Mouse (Mus musculus): ENCODE measurements around the gene Chrm2. TPM values are rescaled to one million over a fixed set of nuclear protein-coding genes. Genes with fewer than 3 reads are reported as not detected.
A peak's percentile ranks its signal among the peaks of the same experiment; 100 is the strongest.

Gene Chrm2
- polyA plus RNA-seq (2014; fragmentation: Nextera tagmentation; extraction: Ambion mirVana), result 11.9 and 13.1 TPM in 2 replicates

DNA sequence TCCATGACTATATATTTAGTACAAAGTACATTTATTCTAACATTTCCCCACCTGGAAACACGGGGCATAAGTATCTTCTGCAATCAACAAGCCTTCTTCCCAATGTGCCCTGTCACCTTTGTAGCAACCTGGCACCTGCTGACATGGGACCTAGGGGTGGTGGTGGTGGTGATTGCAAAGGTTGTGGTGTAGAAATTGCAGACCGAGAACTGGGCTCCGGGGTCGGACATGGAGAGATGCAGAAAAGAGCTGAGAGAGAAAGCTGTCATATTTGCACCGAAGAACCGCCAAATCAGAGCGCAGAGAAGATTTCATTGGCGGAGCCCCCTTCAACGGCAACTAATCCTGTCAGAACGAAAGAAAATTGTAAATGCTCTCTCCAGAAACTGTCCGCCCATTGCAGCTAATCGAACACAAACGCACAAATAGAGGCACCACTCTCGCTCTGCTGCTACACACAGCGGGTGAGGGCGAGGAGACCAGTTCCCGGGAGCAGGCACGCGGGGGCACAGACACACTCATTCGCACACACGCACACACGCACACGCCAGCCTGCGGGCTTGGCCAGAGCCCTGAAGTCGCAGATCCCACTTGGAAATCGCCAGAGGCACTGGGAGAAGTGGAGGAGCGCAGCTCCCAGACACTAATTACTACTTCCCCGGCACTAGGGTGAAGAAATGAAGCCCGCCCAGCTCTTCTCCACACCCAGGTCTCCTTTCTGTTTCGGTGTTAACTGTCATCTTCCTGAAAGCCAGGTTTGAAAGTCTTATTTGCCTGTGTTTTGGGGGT, at the start of gene Chrm2:
TSS of gene Chrm2 (plus strand) at position 473 of the 789 bp plus-strand sequence.
- Histone ChIP-seq H3K27me3 (ENCODE audit: control insufficient read depth, insufficient read depth, low read length) (peaks cover 23% of the 10 kb centered on the region), H3K36me3 (replicated peaks; ENCODE audit: control insufficient read depth, insufficient read depth) (no peaks in the 10 kb centered on the region), H3K4me3 (replicated peaks; ENCODE audit: low read length) (peak within 1 kb of the TSS; percentile 50), H3K4me2 (replicated peaks) (peak within 1 kb of the TSS; percentile 97), H3K9me3 (ENCODE audit: control insufficient read depth, low read length) (no peaks in the 10 kb centered on the region), H3K9ac (peak within 1 kb of the TSS; percentile 64), H3K4me1 (replicated peaks; ENCODE audit: control insufficient read depth, insufficient read depth, low read length) (0 out of 2 replicates have a peak, but pooled peaks cover 6% of the 10 kb centered on the region), H3K27ac (0 out of 2 replicates have a peak within 1 kb of the TSS, but pooled peaks have one; percentile 49)
- 3% methylated on average over 30 of the region's 30 CpGs for WGBS
- peak; percentile 68 for ATAC-seq (ENCODE audit: low FRiP score)
- DNase-seq (ENCODE audit: low spot score), result peak; percentile 66

DNA sequence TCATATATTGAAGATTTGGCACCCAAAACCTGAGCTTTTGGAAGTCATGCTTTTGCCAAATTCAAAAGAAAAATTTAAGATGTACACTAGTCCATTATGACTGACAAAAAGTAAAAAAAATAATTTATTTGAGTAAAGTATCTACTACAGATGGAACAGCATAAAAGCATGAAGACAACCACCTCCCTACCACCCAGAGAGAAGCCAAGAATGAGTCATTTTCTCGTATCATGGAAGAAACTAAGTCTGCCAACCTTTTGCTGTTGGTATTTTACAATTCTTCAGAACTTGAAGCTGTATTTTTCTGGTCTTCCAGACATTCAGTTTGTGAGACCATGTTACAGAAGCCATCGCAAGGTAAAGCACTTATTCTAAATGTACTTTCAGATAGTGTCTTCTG, 13.9 kb upstream of the Chrm2 start:
- H3K36me3 ChIP-seq (replicated peaks; ENCODE audit: control insufficient read depth, insufficient read depth), result no peaks in the 10 kb centered on the region
- no peak overlapping the region for H3K9ac ChIP-seq
- H3K27ac ChIP-seq, result no peak overlapping the region
- no peak for ATAC-seq (ENCODE audit: low FRiP score)
- WGBS, result 81% methylated on average over 2 of the region's 2 CpGs
- H3K4me3 ChIP-seq (replicated peaks; ENCODE audit: low read length), result no peak overlapping the region
- no peak overlapping the region for H3K4me2 ChIP-seq (replicated peaks)
- no peaks in the 10 kb centered on the region for H3K27me3 ChIP-seq (ENCODE audit: control insufficient read depth, insufficient read depth, low read length)
- H3K4me1 ChIP-seq (replicated peaks; ENCODE audit: control insufficient read depth, insufficient read depth, low read length), result no peaks in the 10 kb centered on the region
- no peaks in the 10 kb centered on the region for H3K9me3 ChIP-seq (ENCODE audit: control insufficient read depth, low read length)
- no peak for DNase-seq (ENCODE audit: low spot score)

DNA sequence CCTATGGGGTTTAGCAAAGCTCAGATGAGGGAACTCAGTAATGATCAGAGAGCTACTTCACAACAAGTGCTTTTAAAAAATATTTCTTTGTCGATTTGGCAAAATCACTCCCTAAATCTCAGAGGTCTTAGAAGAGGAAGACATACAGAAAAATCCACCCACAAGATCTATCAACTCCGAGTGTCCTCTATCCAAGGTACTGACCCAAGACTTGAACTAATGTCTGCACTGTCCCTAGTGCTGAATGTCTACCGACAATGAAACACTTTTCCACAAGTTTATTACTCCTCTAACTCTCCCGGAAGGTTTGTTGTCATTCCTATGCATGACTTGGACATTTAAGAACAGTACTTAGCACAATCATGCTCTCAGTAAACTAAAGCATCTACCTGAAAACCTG, 9.9 kb upstream of the Chrm2 start:
- ATAC-seq (ENCODE audit: low FRiP score) (no peak), DNase-seq (ENCODE audit: low spot score) (no peak)
- Histone ChIP-seq H3K4me3 (replicated peaks; ENCODE audit: low read length) (no peak overlapping the region), H3K27me3 (ENCODE audit: control insufficient read depth, insufficient read depth, low read length) (no peaks in the 10 kb centered on the region), H3K27ac (no peak overlapping the region), H3K36me3 (replicated peaks; ENCODE audit: control insufficient read depth, insufficient read depth) (no peaks in the 10 kb centered on the region), H3K4me2 (replicated peaks) (no peak overlapping the region), H3K9ac (no peak overlapping the region), H3K4me1 (replicated peaks; ENCODE audit: control insufficient read depth, insufficient read depth, low read length) (no peaks in the 10 kb centered on the region), H3K9me3 (ENCODE audit: control insufficient read depth, low read length) (no peaks in the 10 kb centered on the region)
- WGBS, result 74% methylated on average over 4 of the region's 4 CpGs

DNA sequence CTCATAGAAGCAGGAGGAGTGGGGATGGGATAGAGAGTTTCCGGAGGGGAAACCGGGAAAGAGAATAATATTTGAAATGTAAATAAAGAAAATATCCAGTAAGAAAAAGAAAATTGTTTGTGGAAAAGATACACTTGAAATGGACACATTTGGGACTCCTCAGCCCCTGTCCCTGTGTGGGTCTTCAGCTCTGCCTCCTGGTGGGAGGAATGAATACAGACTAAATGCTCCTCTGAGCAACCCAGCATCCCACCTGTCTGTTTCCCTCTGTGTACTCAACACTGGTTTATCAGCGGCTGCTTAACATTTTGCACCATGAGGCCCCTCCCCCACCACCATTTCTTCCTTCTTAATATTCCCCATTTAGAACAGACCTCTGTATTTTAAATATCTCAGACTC, 3.8 kb upstream of the Chrm2 start:
- ATAC-seq (ENCODE audit: low FRiP score), result no peak
- 0 out of 2 replicates have a peak, but pooled peaks cover 6% of the 10 kb centered on the region for H3K4me1 ChIP-seq (replicated peaks; ENCODE audit: control insufficient read depth, insufficient read depth, low read length)

DNA sequence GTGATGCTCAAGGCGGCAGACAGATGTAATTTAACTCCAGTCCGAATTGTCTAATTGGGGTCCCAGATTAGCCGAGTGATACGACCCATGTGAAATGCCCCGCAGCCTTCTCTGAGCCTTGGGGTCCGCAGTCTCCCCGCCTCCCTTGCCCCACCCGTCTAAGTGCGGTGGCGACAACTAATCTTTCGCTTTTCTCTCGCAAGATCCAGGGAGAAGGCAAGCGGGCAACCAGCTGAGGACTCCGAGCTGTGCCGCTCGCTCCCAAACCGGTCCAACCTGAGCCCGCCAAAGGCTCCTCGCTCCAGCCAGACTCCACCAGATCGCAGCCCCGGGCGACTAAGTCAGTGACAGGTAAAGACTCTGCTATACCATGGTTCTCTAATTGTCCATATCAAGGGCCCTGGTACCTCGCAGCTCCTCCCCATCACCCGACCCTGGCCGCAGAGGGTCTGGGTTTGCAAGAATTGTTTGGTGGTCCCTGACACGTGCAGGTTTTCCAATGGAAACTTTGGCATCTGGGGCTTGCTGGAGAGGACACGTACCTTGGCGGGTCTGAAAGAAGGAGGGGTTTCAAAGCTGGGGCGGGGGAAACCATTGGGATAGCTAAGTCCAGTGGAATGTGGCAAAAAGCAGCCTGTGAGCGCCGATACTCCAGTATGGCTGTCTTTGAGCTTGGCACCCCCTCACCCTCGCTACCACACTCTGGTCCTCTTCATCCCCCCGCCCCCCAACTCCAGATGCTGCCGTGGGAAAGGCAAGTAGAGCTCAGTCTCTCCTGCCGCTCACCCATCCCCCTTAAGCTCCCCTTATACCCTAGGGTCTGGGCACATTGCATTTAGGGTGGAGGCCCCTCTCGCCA, 746 bp downstream of the Chrm2 start:
- Histone ChIP-seq H3K27ac (0 out of 2 replicates have a peak overlapping the region, but pooled peaks have one; percentile 29), H3K4me2 (replicated peaks) (peak overlapping the region; percentile 97), H3K9ac (peak overlapping the region; percentile 64), H3K27me3 (ENCODE audit: control insufficient read depth, insufficient read depth, low read length) (peaks cover 23% of the 10 kb centered on the region), H3K36me3 (replicated peaks; ENCODE audit: control insufficient read depth, insufficient read depth) (no peaks in the 10 kb centered on the region), H3K4me3 (replicated peaks; ENCODE audit: low read length) (peak overlapping the region; percentile 50), H3K9me3 (ENCODE audit: control insufficient read depth, low read length) (no peaks in the 10 kb centered on the region), H3K4me1 (replicated peaks; ENCODE audit: control insufficient read depth, insufficient read depth, low read length) (0 out of 2 replicates have a peak, but pooled peaks cover 6% of the 10 kb centered on the region)
- DNase-seq (ENCODE audit: low spot score), result no peak
- ATAC-seq (ENCODE audit: low FRiP score), result peak; percentile 55
- WGBS, result under 1% methylated on average over 36 of the region's 36 CpGs

More for the DNA sequence above, 3.8 kb upstream of the Chrm2 start:
- Histone ChIP-seq H3K9ac (no peak overlapping the region), H3K4me3 (replicated peaks; ENCODE audit: low read length) (no peak overlapping the region), H3K27me3 (ENCODE audit: control insufficient read depth, insufficient read depth, low read length) (peaks cover 11% of the 10 kb centered on the region; the same call in 1 of the 2 replicates), H3K4me2 (replicated peaks) (no peak overlapping the region), H3K36me3 (replicated peaks; ENCODE audit: control insufficient read depth, insufficient read depth) (no peaks in the 10 kb centered on the region), H3K27ac (no peak overlapping the region), H3K9me3 (ENCODE audit: control insufficient read depth, low read length) (no peaks in the 10 kb centered on the region)
- no peak for DNase-seq (ENCODE audit: low spot score)
- WGBS, result 50% methylated on average over 3 of the region's 3 CpGs

DNA sequence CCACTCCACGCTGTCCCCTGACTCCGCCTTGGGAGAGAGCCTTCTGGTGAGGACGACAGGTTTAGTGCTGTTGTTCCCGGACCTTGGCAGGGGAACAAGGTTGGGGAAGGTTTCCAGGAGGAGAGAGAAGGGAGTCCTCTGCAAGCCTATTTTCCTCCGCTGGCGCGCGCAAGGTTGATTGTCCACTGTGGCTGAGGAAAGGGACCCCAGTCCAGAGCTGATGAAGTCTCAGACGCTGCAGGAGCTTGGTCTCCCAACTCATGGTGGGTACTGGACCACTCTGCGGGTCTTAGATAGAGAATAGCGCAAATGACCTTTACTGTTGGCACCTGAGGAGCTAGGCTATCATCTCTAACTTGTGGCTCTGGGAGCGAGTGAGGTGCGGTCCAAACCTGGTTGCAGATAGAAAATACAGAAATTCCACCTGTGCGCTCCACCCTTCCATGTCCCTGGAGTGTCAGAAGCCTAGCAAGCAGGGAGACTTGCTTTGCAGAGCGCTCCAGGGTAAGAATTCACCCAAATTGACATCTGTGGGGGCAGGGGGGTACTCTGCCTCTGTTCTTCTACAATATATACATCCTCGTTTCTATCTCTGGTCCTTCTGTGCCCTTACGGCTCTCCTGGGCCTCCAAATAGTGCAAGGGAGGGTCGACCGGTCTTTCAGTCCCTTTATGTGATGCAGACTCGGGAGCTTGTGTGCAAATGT, 1.5 kb downstream of the Chrm2 start:
- H3K27ac ChIP-seq, result 0 out of 2 replicates have a peak overlapping the region, but pooled peaks have one; percentile 29
- WGBS, result 26% methylated on average over 20 of the region's 20 CpGs
- H3K4me3 ChIP-seq (replicated peaks; ENCODE audit: low read length), result peak overlapping the region; percentile 50
- DNase-seq (ENCODE audit: low spot score) (no peak), ATAC-seq (ENCODE audit: low FRiP score) (peak; percentile 21; the same call in 1 of the 2 replicates)
- no peaks in the 10 kb centered on the region for H3K9me3 ChIP-seq (ENCODE audit: control insufficient read depth, low read length)
- peak overlapping the region; percentile 97 for H3K4me2 ChIP-seq (replicated peaks)
- peak overlapping the region; percentile 64 for H3K9ac ChIP-seq
- 0 out of 2 replicates have a peak, but pooled peaks cover 6% of the 10 kb centered on the region for H3K4me1 ChIP-seq (replicated peaks; ENCODE audit: control insufficient read depth, insufficient read depth, low read length)
- peaks cover 23% of the 10 kb centered on the region for H3K27me3 ChIP-seq (ENCODE audit: control insufficient read depth, insufficient read depth, low read length)
- H3K36me3 ChIP-seq (replicated peaks; ENCODE audit: control insufficient read depth, insufficient read depth), result no peaks in the 10 kb centered on the region

DNA sequence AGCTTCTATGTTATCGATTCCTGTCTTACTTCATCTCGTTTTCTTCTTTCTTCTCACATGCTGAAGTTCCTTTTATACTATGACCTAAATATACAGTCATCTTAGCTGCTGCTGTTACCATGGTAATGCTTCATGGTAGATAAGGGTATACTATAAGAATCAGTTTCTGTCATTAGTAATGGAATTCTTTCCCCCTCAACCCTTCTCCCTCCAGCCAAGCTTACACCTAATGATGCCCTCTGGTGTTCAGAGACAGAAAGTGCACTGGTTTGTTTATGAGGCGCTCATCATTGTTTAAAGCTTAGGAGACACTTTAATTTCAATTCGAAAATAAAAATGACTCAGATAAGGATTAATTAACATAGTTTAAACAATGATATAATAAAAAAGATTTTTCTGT, 5.8 kb downstream of the Chrm2 start:
- Histone ChIP-seq H3K9ac (no peak overlapping the region), H3K27ac (no peak overlapping the region), H3K4me1 (replicated peaks; ENCODE audit: control insufficient read depth, insufficient read depth, low read length) (0 out of 2 replicates have a peak, but pooled peaks cover under 1% of the 10 kb centered on the region), H3K4me3 (replicated peaks; ENCODE audit: low read length) (no peak overlapping the region), H3K36me3 (replicated peaks; ENCODE audit: control insufficient read depth, insufficient read depth) (no peaks in the 10 kb centered on the region), H3K4me2 (replicated peaks) (no peak overlapping the region), H3K27me3 (ENCODE audit: control insufficient read depth, insufficient read depth, low read length) (peaks cover 16% of the 10 kb centered on the region), H3K9me3 (ENCODE audit: control insufficient read depth, low read length) (no peaks in the 10 kb centered on the region)
- 62% methylated on average over 4 of the region's 4 CpGs for WGBS
- ATAC-seq (ENCODE audit: low FRiP score) (no peak), DNase-seq (ENCODE audit: low spot score) (peak; percentile 68)

DNA sequence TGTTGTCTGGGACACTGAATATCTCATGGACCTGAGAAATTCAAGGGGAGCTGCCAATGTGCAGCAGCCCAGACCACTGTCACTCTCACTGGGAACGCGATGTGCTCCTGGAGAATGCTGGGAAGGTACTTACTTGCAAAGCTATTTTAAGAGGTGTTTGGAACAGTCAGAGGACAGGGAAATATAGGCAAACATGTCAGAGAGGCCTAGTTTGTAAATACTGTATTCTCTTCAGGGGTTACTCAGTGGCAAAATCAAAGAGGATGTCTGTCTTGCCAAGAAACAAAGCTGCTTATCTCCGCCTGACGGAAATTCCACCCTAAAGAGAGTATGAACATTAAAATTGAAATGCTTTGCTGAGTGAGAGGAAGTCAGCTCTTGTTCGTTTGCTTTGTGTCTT, 17.3 kb downstream of the Chrm2 start:
- H3K27ac ChIP-seq, result no peak overlapping the region
- DNase-seq (ENCODE audit: low spot score), result no peak
- 76% methylated on average over 5 of the region's 5 CpGs for WGBS
- ATAC-seq (ENCODE audit: low FRiP score), result no peak
- H3K9ac ChIP-seq, result no peak overlapping the region
- H3K4me3 ChIP-seq (replicated peaks; ENCODE audit: low read length), result no peak overlapping the region
- no peak overlapping the region for H3K4me2 ChIP-seq (replicated peaks)
- no peaks in the 10 kb centered on the region for H3K9me3 ChIP-seq (ENCODE audit: control insufficient read depth, low read length)
- no peaks in the 10 kb centered on the region for H3K27me3 ChIP-seq (ENCODE audit: control insufficient read depth, insufficient read depth, low read length)
- no peaks in the 10 kb centered on the region for H3K4me1 ChIP-seq (replicated peaks; ENCODE audit: control insufficient read depth, insufficient read depth, low read length)
- H3K36me3 ChIP-seq (replicated peaks; ENCODE audit: control insufficient read depth, insufficient read depth), result no peaks in the 10 kb centered on the region

All from hindbrain, embryonic 14.5 days (tissue).